Comparison of ENCODE assay signal across 22 mouse cellular contexts in the genomic region with DNA sequence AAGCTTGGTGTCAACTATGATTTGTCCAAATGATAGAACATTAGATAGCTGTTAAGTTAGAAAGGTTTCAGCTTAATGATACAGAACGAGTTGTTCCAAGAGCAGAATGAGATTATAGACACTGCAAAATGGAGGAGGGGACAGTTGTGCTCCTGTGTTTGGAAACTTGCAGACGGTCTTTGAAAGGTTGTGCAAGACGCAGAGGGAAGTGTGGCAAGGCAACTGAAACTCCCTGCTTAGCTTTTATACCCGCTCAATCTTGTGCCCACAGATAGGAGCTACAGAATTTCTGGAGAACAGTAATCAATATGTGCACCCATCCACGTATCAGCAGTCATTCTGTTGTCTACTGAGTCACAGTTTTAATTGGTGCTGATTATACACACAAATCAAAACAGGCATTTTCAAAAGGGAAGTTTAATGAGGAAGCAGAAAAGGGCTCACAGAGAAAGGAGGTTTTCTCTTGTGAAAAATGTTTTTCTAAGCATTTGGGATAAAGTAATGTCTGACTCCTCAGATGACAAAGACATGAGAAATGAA. TPM values are rescaled to one million over a fixed set of nuclear protein-coding genes. Genes with fewer than 3 reads are reported as not detected.
DNase-seq lines count a peak whose midpoint lies in the region; ATAC-seq and TF ChIP-seq lines count a peak whose summit lies in the region.
"Had no signal": no experiment of that assay in that cellular context is flagged by ENCODE, and none has a peak within 500 bp of the region (broad histone marks: within the 10 kb centered on the region; RNA-seq: fewer than 3 reads in every experiment).

No protein-coding gene starts in this region.

- TF ChIP-seq POLR2A in liver, adult 2 months (IDR thresholded peaks at IDR 0.05; ENCODE audit: extremely low read depth, insufficient read depth, low read length), result no peak
- TF ChIP-seq POLR2A in MEL (IDR thresholded peaks at IDR 0.05; ENCODE audit: control insufficient read depth in 1 of 2, insufficient read depth in 1 of 2, low read depth in 1 of 2, low read length in 2 of 2, poor library complexity in 1 of 2), result no peak

- no peak overlapping the region for H3K9ac ChIP-seq in liver, adult 2 months (ENCODE audit: low read depth, low read length)
- H3K9ac ChIP-seq in liver, embryonic 11.5 days (ENCODE audit: low read depth, low read length), result no peak overlapping the region
- H3K9ac ChIP-seq in MEL (ENCODE audit: control insufficient read depth, low read depth, low read length, poor library complexity, severe bottlenecking), result no peak overlapping the region
- H3K9ac ChIP-seq in forebrain, embryonic 14.5 days (ENCODE audit: low read length), result no peak overlapping the region
- H3K9ac ChIP-seq: forebrain, embryonic 13.5 days; hindbrain, embryonic 15.5 days; neural tube, embryonic 12.5 days had no signal

- WGBS in liver, adult 2 months, result 47% methylated on average over 5 of the region's 5 CpGs
- WGBS in liver, embryonic 11.5 days, result 40% methylated on average over 5 of the region's 5 CpGs
- 1% methylated on average over 5 of the region's 5 CpGs for WGBS in macrophage (ENCODE audit: missing documents)
- 29% methylated on average over 5 of the region's 5 CpGs for WGBS in forebrain, embryonic 14.5 days

- no peaks in the 10 kb centered on the region for H3K79me2 ChIP-seq in liver, adult 2 months (ENCODE audit: control insufficient read depth, insufficient read depth, low read length)
- H3K79me2 ChIP-seq in MEL (ENCODE audit: control insufficient read depth, insufficient read depth, low read length, poor library complexity) (no peaks in the 10 kb centered on the region), macrophage (ENCODE audit: inconsistent target) (no peaks in the 10 kb centered on the region)

- no peak for ATAC-seq in liver, embryonic 11.5 days (replicated peaks; ENCODE audit: low FRiP score)
- peak; percentile 85 for ATAC-seq in common myeloid progenitor, adult 5-6 weeks (replicated peaks; ENCODE audit: low read depth, poor library complexity, severe bottlenecking)
- no peak for ATAC-seq in forebrain, embryonic 14.5 days
- ATAC-seq: forebrain, embryonic 13.5 days had no signal

- H3K4me2 ChIP-seq in liver, embryonic 11.5 days, result no peak overlapping the region
- H3K4me2 ChIP-seq in forebrain, embryonic 14.5 days (ENCODE audit: low read length), result no peak overlapping the region
- H3K4me2 ChIP-seq: forebrain, embryonic 13.5 days; heart, embryonic 11.5 days; hindbrain, embryonic 15.5 days; neural tube, embryonic 12.5 days had no signal

- peak; percentile 16 for DNase-seq in liver, adult 2 months (ENCODE audit: extremely low read depth, low read depth, low spot score)
- no peak for DNase-seq in liver, embryonic 11.5 days (ENCODE audit: low spot score)
- DNase-seq in MEL (ENCODE audit: low read depth, low spot score), result peak; percentile 15
- no peak for DNase-seq in ovary, postnatal 36 days (ENCODE audit: low spot score)
- no peak for DNase-seq in retina, embryonic 14.5 days (ENCODE audit: low spot score)
- no peak for DNase-seq in forebrain, embryonic 14.5 days (ENCODE audit: low spot score)
- DNase-seq: B cell, adult 2 months; cerebellum, adult 11 months; cerebellum, postnatal 25 days; gastrocnemius, postnatal 25 days; heart, postnatal 14 days; kidney, adult 2 months; kidney, postnatal 25 days; thymus, adult 18-20 months had no signal

- H3K4me1 ChIP-seq in liver, adult 2 months (ENCODE audit: control insufficient read depth, insufficient read depth, low read length), result no peaks in the 10 kb centered on the region; the same call in 1 of the 2 replicates
- H3K4me1 ChIP-seq in liver, embryonic 11.5 days (replicated peaks; ENCODE audit: control insufficient read depth, insufficient read depth, low read length), result peaks cover 4% of the 10 kb centered on the region
- no peaks in the 10 kb centered on the region; a peak in 2 of 4 replicates for H3K4me1 ChIP-seq in MEL (ENCODE audit: control insufficient read depth in 1 of 2, insufficient read depth in 2 of 2, low read length in 2 of 2)
- H3K4me1 ChIP-seq in forebrain, embryonic 14.5 days (ENCODE audit: control insufficient read depth, insufficient read depth, low read length), result no peaks in the 10 kb centered on the region
- H3K4me1 ChIP-seq: forebrain, embryonic 13.5 days; hindbrain, embryonic 15.5 days; neural tube, embryonic 12.5 days had no signal

- TF ChIP-seq CTCF in liver, adult 2 months (IDR thresholded peaks at IDR 0.05; ENCODE audit: low read depth, low read length), result no peak
- TF ChIP-seq CTCF in MEL (IDR thresholded peaks at IDR 0.05 in 2 of 3, conservative IDR thresholded peaks at IDR 0.05 in 1 of 3; ENCODE audit: control insufficient read depth in 1 of 3, insufficient read depth in 1 of 3, low read depth in 2 of 3, low read length in 3 of 3, poor library complexity in 1 of 3, severe bottlenecking in 1 of 3), result no peak

- no peak overlapping the region; the same call in 1 of the 2 replicates for H3K27ac ChIP-seq in liver, adult 2 months (replicated peaks; ENCODE audit: insufficient read depth, low read depth, low read length)
- H3K27ac ChIP-seq in liver, embryonic 11.5 days (ENCODE audit: low read depth, low read length), result no peak overlapping the region
- H3K27ac ChIP-seq in MEL (ENCODE audit: control insufficient read depth, low read depth, low read length) (no peak overlapping the region), macrophage (peak overlapping the region; percentile 95)
- no peak overlapping the region for H3K27ac ChIP-seq in forebrain, embryonic 14.5 days (ENCODE audit: low read depth, low read length)
- H3K27ac ChIP-seq: embryonic facial prominence, embryonic 10.5 days; forebrain, embryonic 13.5 days; hindbrain, embryonic 15.5 days; midbrain, embryonic 10.5 days; neural tube, embryonic 12.5 days had no signal

- no peaks in the 10 kb centered on the region for H3K9me3 ChIP-seq in liver, embryonic 11.5 days (ENCODE audit: control insufficient read depth, low read length)
- no peaks in the 10 kb centered on the region for H3K9me3 ChIP-seq in MEL (replicated peaks; ENCODE audit: insufficient read depth, low read length)
- H3K9me3 ChIP-seq in forebrain, embryonic 14.5 days (replicated peaks; ENCODE audit: control insufficient read depth, low read length), result no peaks in the 10 kb centered on the region
- H3K9me3 ChIP-seq: embryonic facial prominence, embryonic 10.5 days; forebrain, embryonic 13.5 days; hindbrain, embryonic 15.5 days; midbrain, embryonic 10.5 days; neural tube, embryonic 12.5 days had no signal

- peak; percentile 48 to 51; a peak in 3 of 4 replicates for TF ChIP-seq EP300 in MEL (IDR thresholded peaks at IDR 0.05; ENCODE audit: low read depth in 1 of 2, low read length in 2 of 2)

- H3K4me3 ChIP-seq in liver, adult 2 months (ENCODE audit: insufficient read depth, low read depth, low read length), result no peak overlapping the region
- H3K4me3 ChIP-seq in liver, embryonic 11.5 days (ENCODE audit: low read depth, low read length), result no peak overlapping the region
- H3K4me3 ChIP-seq in MEL (ENCODE audit: control insufficient read depth in 1 of 2, insufficient read depth in 1 of 2, low read depth in 2 of 2, low read length in 2 of 2), result no peak overlapping the region
- H3K4me3 ChIP-seq in macrophage (ENCODE audit: inconsistent target), result no peak overlapping the region
- H3K4me3 ChIP-seq in forebrain, embryonic 14.5 days (ENCODE audit: low read depth, low read length), result no peak overlapping the region
- H3K4me3 ChIP-seq: embryonic facial prominence, embryonic 10.5 days; forebrain, embryonic 13.5 days; hindbrain, embryonic 15.5 days; midbrain, embryonic 10.5 days; neural tube, embryonic 12.5 days had no signal

- no peaks in the 10 kb centered on the region for H3K27me3 ChIP-seq in liver, adult 2 months (ENCODE audit: control insufficient read depth, insufficient read depth, low read length)
- no peaks in the 10 kb centered on the region for H3K27me3 ChIP-seq in liver, embryonic 11.5 days (replicated peaks; ENCODE audit: control insufficient read depth, insufficient read depth, low read length)
- no peaks in the 10 kb centered on the region for H3K27me3 ChIP-seq in MEL (ENCODE audit: control insufficient read depth in 1 of 2, insufficient read depth in 2 of 2, low read length in 2 of 2)
- H3K27me3 ChIP-seq in forebrain, embryonic 14.5 days (replicated peaks; ENCODE audit: control insufficient read depth, insufficient read depth, low read length), result no peaks in the 10 kb centered on the region
- H3K27me3 ChIP-seq: forebrain, embryonic 13.5 days; hindbrain, embryonic 15.5 days; neural tube, embryonic 12.5 days had no signal

- H3K36me3 ChIP-seq in liver, adult 2 months (ENCODE audit: control insufficient read depth, insufficient read depth, low read length), result no peaks in the 10 kb centered on the region
- no peaks in the 10 kb centered on the region for H3K36me3 ChIP-seq in liver, embryonic 11.5 days (ENCODE audit: control insufficient read depth, insufficient read depth, low read length)
- H3K36me3 ChIP-seq in MEL (ENCODE audit: control insufficient read depth in 1 of 2, insufficient read depth in 2 of 2, low read length in 2 of 2), result no peaks in the 10 kb centered on the region
- no peaks in the 10 kb centered on the region for H3K36me3 ChIP-seq in macrophage (ENCODE audit: inconsistent target)
- no peaks in the 10 kb centered on the region for H3K36me3 ChIP-seq in forebrain, embryonic 14.5 days (ENCODE audit: control insufficient read depth, insufficient read depth, low read length)
- H3K36me3 ChIP-seq: embryonic facial prominence, embryonic 10.5 days; hindbrain, embryonic 15.5 days; midbrain, embryonic 10.5 days; neural tube, embryonic 12.5 days had no signal

- no peak for TF ChIP-seq RAD21 in MEL (IDR thresholded peaks at IDR 0.05; ENCODE audit: low read depth, low read length)

TF ChIP-seq in MEL, 35 proteins besides CTCF, POLR2A, EP300 and RAD21:
- no peak for TF ChIP-seq KAT2A (conservative IDR thresholded peaks at IDR 0.05; ENCODE audit: low read depth, low read length)
- peak; percentile 55 for TF ChIP-seq GATA1 (IDR thresholded peaks at IDR 0.05; ENCODE audit: low read depth, low read length)
- peak; percentile 73 for TF ChIP-seq RCOR1 (IDR thresholded peaks at IDR 0.05; ENCODE audit: low read depth, low read length)

RNA-seq across cellular contexts. Expression of gene Hk2, which starts 23.1 kb away (rescaled TPM):
- total RNA-seq in liver, adult 2 months (2014; rRNA removed), result 1.0 and 1.3 TPM in 2 replicates
- 0.54 and 0.87 TPM in 2 replicates for polyA plus RNA-seq in liver, adult 2 months (2012; rRNA removed)
- 25.0 and 29.0 TPM in 2 replicates for polyA plus RNA-seq in liver, embryonic 11.5 days (2014; fragmentation: Nextera tagmentation; extraction: Ambion mirVana)
- 51.6 and 75.6 TPM in 2 replicates for total RNA-seq in MEL (2012; rRNA removed)
- 10 to 100 TPM in 1 of 2 experiments, not detected in 1; 44.2 TPM for polyA plus RNA-seq in MEL (2012; ENCODE audit: insufficient read depth in 1 of 2, insufficient read length in 2 of 2, low read depth in 1 of 2, low replicate concordance in 2 of 2, missing spikeins in 1 of 2)
- total RNA-seq in common myeloid progenitor, adult 5-6 weeks (2017), result 21.2 and 29.0 TPM in 2 replicates
- 100 to 1,000 TPM in 7 of 26 experiments, 10 to 100 TPM in 19; 42.2 to 378 (median 62.1) TPM for total RNA-seq in macrophage (2018; cell fraction: chromatin; rRNA removed)
- total RNA-seq in macrophage (2018; cell fraction: cytosol; rRNA removed), result 100 to 1,000 TPM in 3 of 26 experiments, 10 to 100 TPM in 23; 39.8 to 206 (median 51.4) TPM
- total RNA-seq in macrophage (2018; cell fraction: nucleus; rRNA removed), result 100 to 1,000 TPM in 13 of 26 experiments, 10 to 100 TPM in 13; 58.2 to 290 (median 98.4) TPM
- 23.2 to 59.3 TPM (median 33.1 TPM) in 3 replicates for polyA plus RNA-seq in macrophage (2018)
- 4.9 and 5.5 TPM in 2 replicates for polyA plus RNA-seq in forebrain, embryonic 14.5 days (2014; fragmentation: Nextera tagmentation; extraction: Ambion mirVana)

Comparison
In these comparisons a context has a peak if more than half of its experiments do, and no peak if none do; other contexts are left out.
1. DNase-seq: peak in liver, adult 2 months (single experiment) and MEL (single experiment); none in liver, embryonic 11.5 days (single experiment), ovary, postnatal 36 days (single experiment), retina, embryonic 14.5 days (single experiment) and forebrain, embryonic 14.5 days (single experiment).